Mouse (Mus musculus) neural tube, embryonic 14.5 days (tissue): ENCODE results near the gene Lrch1. TPM values are rescaled to one million over a fixed set of nuclear protein-coding genes. Genes with fewer than 3 reads are reported as not detected.
A peak's percentile ranks its signal among the peaks of the same experiment; 100 is the strongest.

Experiments
- ATAC-seq: fragments of 200-750 bp; cut with Nextera tagmentation; 2 replicates; pipeline ENCODE4 v1.8.0; 2017; ENCODE audit warnings: low read depth, mild to moderate bottlenecking, moderate TSS enrichment, moderate library complexity
- H3K27ac ChIP-seq: fragments of 300-500 bp; sonication (generic); 2 replicates; pipeline ENCODE4 v1.5.1; 2014; ENCODE audit warnings: low read depth, mild to moderate bottlenecking, control low read depth, low read length, moderate library complexity, mixed read lengths
- H3K27me3 ChIP-seq: fragments of 300-500 bp; sonication (generic); 2 replicates; pipeline ENCODE4 v1.6.1; 2014; ENCODE audit warnings: low read length; ENCODE audit not compliant: control insufficient read depth, insufficient read depth
- H3K36me3 ChIP-seq: fragments of 300-500 bp; sonication (generic); 2 replicates; pipeline ENCODE4 v1.6.1; 2014; ENCODE audit warnings: low read length, mixed read lengths; ENCODE audit not compliant: control insufficient read depth, insufficient read depth
- H3K4me1 ChIP-seq: fragments of 300-500 bp; sonication (generic); 2 replicates; pipeline ENCODE4 v1.6.1; 2014; ENCODE audit warnings: low read length; ENCODE audit not compliant: control insufficient read depth, insufficient read depth
- H3K4me2 ChIP-seq: fragments of 300-500 bp; sonication (generic); 2 replicates; pipeline ENCODE4 v1.6.1; 2014; ENCODE audit warnings: mild to moderate bottlenecking, low read depth, low read length, control low read depth
- H3K4me3 ChIP-seq: fragments of 300-500 bp; sonication (generic); 2 replicates; pipeline ENCODE4 v1.5.1; 2014; ENCODE audit warnings: low read depth, low read length, control low read depth, mixed read lengths
- H3K9ac ChIP-seq: fragments of 300-500 bp; sonication (generic); replicated peaks from 2 replicates; pipeline ENCODE4 v1.6.1; 2014; ENCODE audit warnings: low read depth, mild to moderate bottlenecking, control low read depth, low read length, mixed read lengths
- H3K9me3 ChIP-seq: fragments of 300-500 bp; sonication (generic); 2 replicates; pipeline ENCODE4 v1.6.1; 2016; ENCODE audit warnings: low read length; ENCODE audit not compliant: control insufficient read depth
- WGBS: fragments of 180-500 bp; shearing (Covaris S2); extraction: QIAGEN DNeasy Blood & Tissue Kit; methylation state at CpG from one replicate; pipeline ENCODE4 v1.1.7; 2014; 5-methylcytosine and 5-hydroxymethylcytosine counted together
- polyA plus RNA-seq: library from polyadenylated mRNA; unstranded; fragments of >200 nt; fragmentation: Nextera tagmentation; extraction: Ambion mirVana; gene quantifications from 2 replicates; pipeline ENCODE4 v1.2.1, GENCODE M21; 2014

The Lrch1 gene
- polyA plus RNA-seq, 1 experiment from 2014 or later = 21.7 TPM

- ATAC-seq = no peak
- 53% methylated on average over 14 of the region's 14 CpGs for WGBS
- peak overlapping the region; percentile 7; the same call in 1 of the 2 replicates for H3K27ac ChIP-seq
Observed at GRCm38 (mm10) chr14:74847311-74848133, 100.2 kb downstream of the Lrch1 start.

GRCm38 (mm10) chr14:74846668-74847067, 101.0 kb downstream of the Lrch1 start:
- Histone ChIP-seq H3K9me3 (no peaks in the 10 kb centered on the region), H3K36me3 (no peaks in the 10 kb centered on the region), H3K27me3 (no peaks in the 10 kb centered on the region), H3K4me2 (no peak overlapping the region), H3K4me1 (peaks cover 12% of the 10 kb centered on the region), H3K27ac (peak overlapping the region; percentile 65), H3K4me3 (no peak overlapping the region), H3K9ac (no peak overlapping the region)
- WGBS = 33% methylated on average over 5 of the region's 5 CpGs
- peak; percentile 33; the same call in 1 of the 2 replicates for ATAC-seq

More at GRCm38 (mm10) chr14:74847311-74848133, 100.2 kb downstream of the Lrch1 start:
- H3K4me3 ChIP-seq = no peak overlapping the region
- H3K9ac ChIP-seq = no peak overlapping the region
- H3K4me2 ChIP-seq = no peak overlapping the region
- H3K9me3 ChIP-seq = no peaks in the 10 kb centered on the region
- no peaks in the 10 kb centered on the region for H3K27me3 ChIP-seq
- peaks cover 18% of the 10 kb centered on the region for H3K4me1 ChIP-seq
- H3K36me3 ChIP-seq = no peaks in the 10 kb centered on the region

- H3K4me2 ChIP-seq = no peak overlapping the region
- H3K36me3 ChIP-seq = no peaks in the 10 kb centered on the region
- ATAC-seq = no peak
- H3K27me3 ChIP-seq = no peaks in the 10 kb centered on the region
- no peaks in the 10 kb centered on the region for H3K9me3 ChIP-seq
- no peak overlapping the region for H3K27ac ChIP-seq
- H3K4me3 ChIP-seq = no peak overlapping the region
- H3K9ac ChIP-seq = no peak overlapping the region
- 29% methylated on average over 2 of the region's 2 CpGs for WGBS
- peaks cover 15% of the 10 kb centered on the region for H3K4me1 ChIP-seq
Observed at GRCm38 (mm10) chr14:74845661-74846274, 101.9 kb downstream of the Lrch1 start.

- WGBS = 77% methylated on average over 2 of the region's 2 CpGs
- H3K4me1 ChIP-seq = peaks cover 8% of the 10 kb centered on the region
Observed at GRCm38 (mm10) chr14:74841708-74842107, 106.0 kb downstream of the Lrch1 start.

GRCm38 (mm10) chr14:74841297-74841696, 106.4 kb downstream of the Lrch1 start:
- Histone ChIP-seq H3K27ac (no peak overlapping the region), H3K36me3 (no peaks in the 10 kb centered on the region), H3K4me1 (peaks cover 4% of the 10 kb centered on the region), H3K9me3 (no peaks in the 10 kb centered on the region), H3K4me3 (no peak overlapping the region), H3K9ac (no peak overlapping the region), H3K27me3 (no peaks in the 10 kb centered on the region), H3K4me2 (no peak overlapping the region)
- 78% methylated on average over 3 of the region's 3 CpGs for WGBS
- no peak for ATAC-seq

More at GRCm38 (mm10) chr14:74841708-74842107, 106.0 kb downstream of the Lrch1 start:
- Histone ChIP-seq H3K27me3 (no peaks in the 10 kb centered on the region), H3K9ac (no peak overlapping the region), H3K36me3 (no peaks in the 10 kb centered on the region), H3K27ac (no peak overlapping the region), H3K9me3 (no peaks in the 10 kb centered on the region), H3K4me3 (no peak overlapping the region), H3K4me2 (no peak overlapping the region)
- no peak for ATAC-seq

GRCm38 (mm10) chr14:74840820-74841219, 106.9 kb downstream of the Lrch1 start:
- Histone ChIP-seq H3K36me3 (no peaks in the 10 kb centered on the region), H3K4me2 (no peak overlapping the region), H3K27me3 (no peaks in the 10 kb centered on the region), H3K9ac (no peak overlapping the region), H3K4me1 (0 out of 2 replicates have a peak, but pooled peaks cover 3% of the 10 kb centered on the region), H3K27ac (no peak overlapping the region), H3K4me3 (no peak overlapping the region), H3K9me3 (no peaks in the 10 kb centered on the region)
- 41% methylated on average over 3 of the region's 3 CpGs for WGBS
- ATAC-seq = no peak

- Histone ChIP-seq H3K4me3 (no peak overlapping the region), H3K27me3 (no peaks in the 10 kb centered on the region), H3K9ac (no peak overlapping the region), H3K4me1 (0 out of 2 replicates have a peak, but pooled peaks cover 3% of the 10 kb centered on the region), H3K4me2 (no peak overlapping the region), H3K36me3 (no peaks in the 10 kb centered on the region), H3K9me3 (no peaks in the 10 kb centered on the region), H3K27ac (no peak overlapping the region)
- ATAC-seq = no peak
- WGBS = 70% methylated on average over 2 of the region's 2 CpGs
Observed at GRCm38 (mm10) chr14:74840328-74840727, 107.3 kb downstream of the Lrch1 start.

- ATAC-seq = no peak
- Histone ChIP-seq H3K9me3 (no peaks in the 10 kb centered on the region), H3K27me3 (no peaks in the 10 kb centered on the region), H3K4me2 (no peak overlapping the region), H3K9ac (no peak overlapping the region), H3K4me1 (0 out of 2 replicates have a peak, but pooled peaks cover 3% of the 10 kb centered on the region), H3K36me3 (no peaks in the 10 kb centered on the region), H3K4me3 (no peak overlapping the region), H3K27ac (no peak overlapping the region)
- 83% methylated on average over 7 of the region's 7 CpGs for WGBS
Observed at GRCm38 (mm10) chr14:74838816-74839215, 108.9 kb downstream of the Lrch1 start.

GRCm38 (mm10) chr14:74835010-74835409, 112.7 kb downstream of the Lrch1 start:
- H3K27ac ChIP-seq = no peak overlapping the region
- WGBS = 61% methylated on average over 1 of the region's 1 CpGs
- no peaks in the 10 kb centered on the region for H3K9me3 ChIP-seq
- no peak for ATAC-seq
- no peak overlapping the region for H3K9ac ChIP-seq
- H3K4me2 ChIP-seq = no peak overlapping the region
- H3K4me3 ChIP-seq = no peak overlapping the region
- H3K27me3 ChIP-seq = no peaks in the 10 kb centered on the region
- no peaks in the 10 kb centered on the region for H3K36me3 ChIP-seq
- no peaks in the 10 kb centered on the region for H3K4me1 ChIP-seq
